Mouse (Mus musculus) layer of hippocampus, adult 11-12 months (tissue): Measurements from ENCODE around the gene Krt8.
A peak's percentile ranks its signal among the peaks of the same experiment; 100 is the strongest.

Experiments used
- DNase-seq: peaks from one replicate; pipeline ENCODE4 v3.0.0; 2022; ENCODE audit warnings: low spot score

The Krt8 gene

GRCm38 (mm10) chr15:102004189-102004588 is at the start of gene Krt8:
Gene Krt8, minus strand, starts transcription at chr15:102004482.
- no peak for DNase-seq

- peak; percentile 68 for DNase-seq
Observed at GRCm38 (mm10) chr15:102051920-102052683, 47.8 kb upstream of the Krt8 start.

GRCm38 (mm10) chr15:102049871-102050270 is 45.6 kb upstream of the Krt8 start:
- no peak for DNase-seq

- DNase-seq = no peak
Observed at GRCm38 (mm10) chr15:102048006-102048405, 43.7 kb upstream of the Krt8 start.

- DNase-seq = no peak
Observed at GRCm38 (mm10) chr15:102045691-102046090, 41.4 kb upstream of the Krt8 start.

GRCm38 (mm10) chr15:102044745-102045144 is 40.5 kb upstream of the Krt8 start:
- DNase-seq = no peak

- DNase-seq = no peak
Observed at GRCm38 (mm10) chr15:102041951-102042350, 37.7 kb upstream of the Krt8 start.

GRCm38 (mm10) chr15:102040277-102040676 is 36.0 kb upstream of the Krt8 start:
- DNase-seq = no peak

GRCm38 (mm10) chr15:102034121-102035053 is 30.1 kb upstream of the Krt8 start:
- no peak for DNase-seq

GRCm38 (mm10) chr15:102028040-102028439 is 23.8 kb upstream of the Krt8 start, which contains the start of gene Krt18:
Gene Krt18, plus strand, starts transcription at chr15:102028180.
- DNase-seq = no peak

- DNase-seq = no peak
Observed at GRCm38 (mm10) chr15:102026430-102026829, 22.1 kb upstream of the Krt8 start.

- no peak for DNase-seq
Observed at GRCm38 (mm10) chr15:102025136-102025872, 21.0 kb upstream of the Krt8 start.

- DNase-seq = no peak
Observed at GRCm38 (mm10) chr15:102023888-102024287, 19.6 kb upstream of the Krt8 start.

GRCm38 (mm10) chr15:102022481-102022880 is 18.2 kb upstream of the Krt8 start:
- DNase-seq = no peak

- DNase-seq = no peak
Observed at GRCm38 (mm10) chr15:102017918-102018463, 13.7 kb upstream of the Krt8 start.

GRCm38 (mm10) chr15:102016787-102017186 is 12.5 kb upstream of the Krt8 start:
- DNase-seq = no peak

GRCm38 (mm10) chr15:102016096-102016495 is 11.8 kb upstream of the Krt8 start:
- DNase-seq = no peak

- no peak for DNase-seq
Observed at GRCm38 (mm10) chr15:102014848-102015247, 10.6 kb upstream of the Krt8 start.

- no peak for DNase-seq
Observed at GRCm38 (mm10) chr15:102013651-102014050, 9.4 kb upstream of the Krt8 start.

GRCm38 (mm10) chr15:102012260-102012765 is 8.0 kb upstream of the Krt8 start:
- no peak for DNase-seq

- no peak for DNase-seq
Observed at GRCm38 (mm10) chr15:102010569-102011245, 6.4 kb upstream of the Krt8 start.
